Mouse (Mus musculus) heart, embryonic 13.5 days (tissue): ENCODE measurements around the gene Srgap2. TPM values are rescaled to one million over a fixed set of nuclear protein-coding genes. Genes with fewer than 3 reads are reported as not detected.
"Not testable (repeated sequence)": the region's sequence is repeated elsewhere in the genome, so short reads cannot be mapped to it uniquely, and the experiment has no call there.

Experiments used
- ATAC-seq: fragments of 200-750 bp; cut with Nextera tagmentation; 2 replicates; pipeline ENCODE4 v1.8.0; 2017; ENCODE audit warnings: moderate TSS enrichment; ENCODE audit not compliant: insufficient number of reproducible peaks, low FRiP score, low TSS enrichment; ENCODE audit errors: extremely low read depth
- H3K27ac ChIP-seq: fragments of 300-500 bp; sonication (generic); replicated peaks from 2 replicates; pipeline ENCODE4 v1.5.1; 2015; ENCODE audit warnings: moderate library complexity, mild to moderate bottlenecking, inconsistent platforms
- H3K27me3 ChIP-seq: fragments of 300-500 bp; sonication (generic); replicated peaks from 2 replicates; pipeline ENCODE4 v1.6.1; 2015; ENCODE audit warnings: mild to moderate bottlenecking, inconsistent platforms
- H3K36me3 ChIP-seq: fragments of 300-500 bp; sonication (generic); 2 replicates; pipeline ENCODE4 v1.6.1; 2015; ENCODE audit warnings: mild to moderate bottlenecking, inconsistent platforms
- H3K4me1 ChIP-seq: fragments of 300-500 bp; sonication (generic); 2 replicates; pipeline ENCODE4 v1.6.1; 2015; ENCODE audit warnings: inconsistent platforms
- H3K4me2 ChIP-seq: fragments of 300-500 bp; sonication (generic); 2 replicates; pipeline ENCODE4 v1.6.1; 2015; ENCODE audit warnings: inconsistent platforms, mild to moderate bottlenecking, moderate library complexity
- H3K4me3 ChIP-seq: fragments of 300-500 bp; sonication (generic); 2 replicates; pipeline ENCODE4 v1.5.1; 2015; ENCODE audit warnings: moderate library complexity, mild to moderate bottlenecking, inconsistent platforms
- H3K9ac ChIP-seq: fragments of 300-500 bp; sonication (generic); 2 replicates; pipeline ENCODE4 v1.6.1; 2015; ENCODE audit warnings: inconsistent platforms, mild to moderate bottlenecking, moderate library complexity
- H3K9me3 ChIP-seq: fragments of 300-500 bp; sonication (generic); 2 replicates; pipeline ENCODE4 v1.6.1; 2016; ENCODE audit warnings: inconsistent platforms
- WGBS: fragments of 180-500 bp; shearing (Covaris S2); methylation state at CpG from one replicate; pipeline ENCODE4 v1.1.7; 2015; ENCODE audit warnings: mixed read lengths; 5-methylcytosine and 5-hydroxymethylcytosine counted together
- polyA plus RNA-seq: library from polyadenylated mRNA; unstranded; fragments of >200 nt; fragmentation: Nextera tagmentation; extraction: Ambion mirVana; gene quantifications from 2 replicates; pipeline ENCODE4 v1.2.1, GENCODE M21; 2015

The Srgap2 gene
- polyA plus RNA-seq, 1 experiment from 2014 or later: 13.2 TPM

DNA sequence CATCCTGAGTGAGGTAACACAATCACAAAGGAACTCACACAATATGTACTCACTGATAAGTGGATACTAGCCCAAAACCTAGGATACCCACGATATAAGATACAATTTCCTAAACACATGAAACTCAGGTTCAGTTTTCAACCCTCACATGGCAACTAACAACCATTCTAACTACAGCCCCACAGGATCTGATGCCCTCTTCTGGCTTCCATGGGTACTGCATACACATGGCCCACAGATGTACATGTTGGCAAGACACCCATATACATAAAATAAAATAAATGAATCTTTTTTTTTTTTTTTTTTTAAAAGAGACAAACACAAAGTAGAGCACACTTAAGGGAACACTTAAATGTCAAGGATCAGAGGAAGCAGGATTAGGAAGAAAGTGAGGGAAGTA is 198.1 kb downstream of the Srgap2 start:
- H3K9me3 ChIP-seq, H3K27ac ChIP-seq, H3K9ac ChIP-seq, ATAC-seq, H3K27me3 ChIP-seq, H3K4me1 ChIP-seq, H3K4me2 ChIP-seq, H3K4me3 ChIP-seq: not testable (repeated sequence)
- WGBS: 100% methylated on average over 1 of the region's 1 CpGs
- H3K36me3 ChIP-seq: peaks cover 81% of the 10 kb centered on the region

DNA sequence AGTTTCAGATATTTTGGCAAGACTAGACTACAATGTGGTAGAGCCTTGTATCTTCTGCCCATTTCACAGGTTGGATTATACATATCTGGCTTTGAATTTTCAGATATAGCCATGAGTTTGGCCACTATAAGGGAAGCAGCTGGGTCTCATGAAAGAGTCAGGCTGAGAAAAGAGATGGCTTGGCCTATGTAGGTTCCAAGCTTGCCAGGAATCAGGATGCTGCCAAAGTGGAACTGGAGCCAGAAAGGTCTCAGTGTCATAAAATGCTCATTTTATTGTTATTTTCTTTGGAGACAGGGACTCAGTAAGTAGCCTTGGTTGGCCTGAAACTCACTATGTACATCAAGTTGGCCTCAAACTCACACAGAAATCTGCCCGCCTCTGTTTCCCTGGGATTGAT is 200.0 kb downstream of the Srgap2 start:
- ATAC-seq: no peak
- WGBS: 91% methylated on average over 1 of the region's 1 CpGs
- Histone ChIP-seq H3K4me2 (no peak overlapping the region), H3K4me1 (no peaks in the 10 kb centered on the region), H3K27me3 (no peaks in the 10 kb centered on the region), H3K9me3 (no peaks in the 10 kb centered on the region), H3K36me3 (peaks cover 71% of the 10 kb centered on the region), H3K4me3 (no peak overlapping the region), H3K9ac (no peak overlapping the region), H3K27ac (no peak overlapping the region)

DNA sequence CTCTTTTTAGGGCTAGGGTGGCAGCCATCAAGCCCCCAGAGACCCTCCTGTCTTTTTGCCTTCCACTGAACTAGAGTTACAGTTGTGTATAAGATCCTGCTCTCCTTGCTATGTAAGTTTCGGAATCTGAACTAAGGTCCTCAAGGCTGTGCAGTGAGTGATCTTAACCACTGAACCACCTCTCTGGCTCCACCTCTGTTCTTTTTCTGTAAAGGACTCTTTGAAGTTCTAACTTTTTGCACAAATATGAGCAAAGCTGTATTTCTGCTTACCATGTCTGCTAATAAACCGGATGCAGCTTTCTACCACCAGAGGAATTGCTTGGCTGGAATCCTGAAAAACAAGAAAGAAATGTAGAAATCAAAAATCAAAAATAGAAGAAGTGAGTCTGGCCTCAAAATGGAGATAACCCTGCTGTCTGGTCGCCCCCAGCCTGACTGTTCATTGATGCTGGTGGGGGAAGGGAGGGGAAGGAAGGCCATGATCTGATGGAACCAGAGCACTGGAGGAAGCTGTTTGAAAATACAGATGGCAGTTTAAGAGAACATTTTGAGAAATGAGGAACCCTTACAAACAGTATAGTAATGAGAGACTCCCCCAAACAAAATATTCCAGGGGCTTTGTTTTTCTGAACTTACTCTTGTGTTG is 202.2 kb downstream of the Srgap2 start:
- no peaks in the 10 kb centered on the region for H3K27me3 ChIP-seq

DNA sequence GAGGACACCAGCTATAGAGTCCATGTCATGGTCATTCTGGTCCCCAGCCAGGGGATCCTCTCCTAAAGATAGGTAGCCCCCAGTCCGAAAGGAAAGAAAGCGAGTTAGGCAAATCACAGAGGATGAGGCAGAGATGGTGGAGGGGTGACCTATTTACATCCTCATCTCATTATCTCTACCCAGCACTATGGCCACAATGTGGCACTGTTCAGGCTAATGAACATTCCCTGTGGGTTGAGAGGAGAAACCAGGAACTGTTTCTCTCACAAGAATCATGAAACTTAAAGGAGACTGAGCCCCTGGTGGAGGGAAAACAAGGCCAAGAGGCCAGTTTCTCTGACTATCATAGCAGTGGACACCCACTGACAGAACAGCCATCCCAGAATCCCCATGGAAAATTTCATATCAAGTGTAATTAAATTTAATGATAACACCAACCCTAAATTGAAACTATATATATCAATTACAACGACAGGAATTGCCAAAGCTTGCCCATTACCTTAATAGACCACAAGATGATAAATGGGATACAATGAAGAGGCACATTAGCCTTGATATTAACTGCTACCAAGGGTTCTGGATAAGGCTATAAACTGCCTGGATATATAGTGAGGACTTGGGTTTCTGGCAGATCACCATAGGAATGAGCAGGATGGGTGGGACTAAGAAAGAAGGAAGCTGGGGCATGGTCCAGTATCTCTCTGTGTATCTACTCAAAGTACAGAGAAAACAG is 207.4 kb downstream of the Srgap2 start:
- Histone ChIP-seq H3K36me3 (peaks cover 76% of the 10 kb centered on the region), H3K4me2 (no peak overlapping the region), H3K9ac (no peak overlapping the region), H3K9me3 (no peaks in the 10 kb centered on the region), H3K4me3 (no peak overlapping the region), H3K27ac (no peak overlapping the region), H3K27me3 (no peaks in the 10 kb centered on the region), H3K4me1 (peaks cover 11% of the 10 kb centered on the region)
- WGBS: 82% methylated on average over 3 of the region's 3 CpGs
- no peak for ATAC-seq

More for the DNA sequence above, 202.2 kb downstream of the Srgap2 start:
- Histone ChIP-seq H3K9me3 (no peaks in the 10 kb centered on the region), H3K4me2 (no peak overlapping the region), H3K9ac (no peak overlapping the region), H3K27ac (no peak overlapping the region), H3K36me3 (peaks cover 72% of the 10 kb centered on the region), H3K4me3 (no peak overlapping the region), H3K4me1 (no peaks in the 10 kb centered on the region)
- ATAC-seq: no peak
- WGBS: 79% methylated on average over 3 of the region's 3 CpGs

DNA sequence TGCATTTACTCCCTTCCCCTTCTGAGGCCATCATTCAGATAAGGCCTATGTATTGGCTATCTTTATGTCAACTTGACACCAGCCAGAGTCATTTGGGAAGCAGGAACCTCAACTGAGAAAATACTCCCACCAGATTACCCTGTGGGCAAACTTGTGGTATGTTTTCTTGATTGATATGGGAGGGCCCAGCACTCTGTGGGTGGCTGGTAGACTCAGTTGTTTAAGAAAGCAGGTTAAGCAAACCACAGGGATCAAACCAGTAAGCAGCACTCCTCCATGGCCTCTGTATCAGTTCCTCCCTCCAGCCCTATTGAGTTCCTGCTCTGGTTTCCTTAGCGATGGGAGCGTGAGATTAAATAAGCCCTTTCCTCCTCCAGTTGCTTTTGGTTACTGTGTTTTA is 208.8 kb downstream of the Srgap2 start:
- Histone ChIP-seq H3K4me3 (no peak overlapping the region), H3K9me3 (no peaks in the 10 kb centered on the region), H3K4me1 (peaks cover 11% of the 10 kb centered on the region), H3K4me2 (no peak overlapping the region), H3K9ac (no peak overlapping the region), H3K27me3 (no peaks in the 10 kb centered on the region), H3K36me3 (peaks cover 83% of the 10 kb centered on the region), H3K27ac (no peak overlapping the region)
- WGBS: 48% methylated on average over 2 of the region's 2 CpGs
- ATAC-seq: no peak

DNA sequence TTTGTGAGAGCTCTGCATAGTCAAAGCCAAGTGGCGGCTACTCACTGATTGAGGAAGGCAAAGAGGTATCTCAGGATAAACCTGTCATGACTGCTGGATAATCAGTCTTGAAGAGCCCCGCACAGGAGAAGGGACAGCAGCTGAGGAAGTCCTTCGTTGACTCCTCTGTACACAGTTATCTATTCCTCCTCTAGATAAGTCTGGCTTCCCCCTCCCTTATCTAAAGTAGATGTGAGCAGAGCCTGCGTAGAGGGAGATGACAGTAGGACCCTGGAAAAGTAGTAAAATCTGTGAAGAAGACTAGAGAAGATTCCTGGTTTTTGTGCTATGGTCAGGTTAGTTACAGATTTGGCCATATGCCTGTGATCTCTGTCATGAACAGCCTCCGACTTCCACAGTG is 209.5 kb downstream of the Srgap2 start:
- H3K9me3 ChIP-seq: no peaks in the 10 kb centered on the region
- H3K36me3 ChIP-seq: peaks cover 85% of the 10 kb centered on the region
- H3K4me1 ChIP-seq: peaks cover 11% of the 10 kb centered on the region
- no peak overlapping the region for H3K9ac ChIP-seq
- H3K4me3 ChIP-seq: no peak overlapping the region
- no peak overlapping the region for H3K27ac ChIP-seq
- no peak overlapping the region for H3K4me2 ChIP-seq
- WGBS: 38% methylated on average over 5 of the region's 5 CpGs
- H3K27me3 ChIP-seq: no peaks in the 10 kb centered on the region
- no peak for ATAC-seq

DNA sequence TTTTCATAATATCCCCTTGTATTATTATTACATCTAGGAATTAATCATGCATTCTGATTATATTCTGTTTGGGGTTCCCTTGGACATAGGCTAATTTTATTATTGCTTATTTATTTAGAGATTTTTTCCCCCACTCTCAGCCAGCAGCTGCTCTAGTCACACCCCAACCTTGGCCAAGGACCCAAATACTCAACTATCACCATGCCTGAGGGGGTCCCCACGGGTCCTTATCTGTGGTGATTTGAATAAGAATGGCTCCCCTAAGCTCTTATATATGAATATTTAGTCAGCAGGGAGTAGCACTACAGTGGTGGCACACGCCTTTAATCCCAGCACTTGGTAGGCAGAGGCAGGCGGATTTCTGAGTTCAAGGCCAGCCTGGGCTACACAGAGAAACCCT is 215.9 kb downstream of the Srgap2 start:
- Histone ChIP-seq H3K27ac (no peak overlapping the region), H3K4me1 (no peaks in the 10 kb centered on the region), H3K4me3 (no peak overlapping the region), H3K9me3 (no peaks in the 10 kb centered on the region), H3K27me3 (no peaks in the 10 kb centered on the region), H3K9ac (no peak overlapping the region), H3K4me2 (no peak overlapping the region), H3K36me3 (peaks cover 70% of the 10 kb centered on the region)
- ATAC-seq: no peak
- WGBS: 78% methylated on average over 3 of the region's 3 CpGs

DNA sequence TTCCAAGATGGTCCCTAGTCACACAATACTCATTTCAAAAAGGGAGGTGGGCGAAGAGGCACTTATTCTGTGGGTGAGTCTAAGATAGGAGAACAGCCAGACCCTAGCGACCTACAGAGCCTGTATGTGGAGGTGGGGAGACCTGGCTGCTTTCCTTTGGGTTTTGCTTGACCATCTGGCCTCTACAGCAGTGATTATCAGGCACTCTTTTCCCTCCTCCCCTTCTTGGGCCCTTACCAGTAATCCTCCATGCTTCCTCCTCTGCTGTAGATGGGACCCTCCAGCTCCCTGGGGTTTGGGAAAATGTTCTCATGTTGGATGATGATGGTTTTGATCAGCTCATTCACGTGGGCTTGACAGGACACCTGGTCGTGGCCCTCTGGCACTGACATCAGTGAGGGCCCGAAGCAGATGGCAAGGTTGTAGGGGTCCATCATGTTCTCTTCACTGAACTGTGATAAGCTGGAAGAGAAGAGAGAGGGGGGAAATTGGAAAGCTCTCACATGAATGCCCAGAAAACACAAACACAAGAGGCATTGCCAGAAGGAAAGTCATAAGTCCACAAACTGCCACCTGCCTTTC is 216.8 kb downstream of the Srgap2 start:
- no peak for ATAC-seq
- no peak overlapping the region for H3K4me3 ChIP-seq
- no peak overlapping the region for H3K4me2 ChIP-seq
- H3K27ac ChIP-seq: no peak overlapping the region
- H3K36me3 ChIP-seq: peaks cover 61% of the 10 kb centered on the region
- no peaks in the 10 kb centered on the region for H3K27me3 ChIP-seq
- no peaks in the 10 kb centered on the region for H3K4me1 ChIP-seq
- H3K9me3 ChIP-seq: no peaks in the 10 kb centered on the region
- no peak overlapping the region for H3K9ac ChIP-seq
- 88% methylated on average over 5 of the region's 5 CpGs for WGBS

DNA sequence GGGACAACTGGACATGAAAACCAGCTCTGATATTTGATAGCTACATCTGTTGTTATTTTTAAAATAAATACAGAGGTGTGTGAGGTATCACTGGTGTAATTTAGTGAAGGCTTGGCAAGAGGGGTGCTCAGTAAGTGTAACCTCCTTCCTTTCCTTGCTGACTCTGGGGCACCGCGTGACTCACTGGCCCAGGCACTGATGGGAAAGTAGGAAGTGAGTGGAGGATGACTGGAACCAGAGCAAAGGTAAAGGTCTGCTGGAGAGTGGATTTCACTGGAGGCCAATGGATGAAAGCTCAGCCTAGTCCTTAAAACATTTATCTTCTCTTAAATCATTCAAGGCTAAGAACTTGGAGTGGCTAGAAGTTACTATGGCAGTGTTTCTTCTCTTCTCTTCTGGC is 226.4 kb downstream of the Srgap2 start:
- no peak overlapping the region for H3K9ac ChIP-seq
- peaks cover 56% of the 10 kb centered on the region for H3K36me3 ChIP-seq
- no peaks in the 10 kb centered on the region for H3K27me3 ChIP-seq
- 100% methylated on average over 2 of the region's 2 CpGs for WGBS
- H3K4me1 ChIP-seq: peaks cover 27% of the 10 kb centered on the region
- H3K4me3 ChIP-seq: no peak overlapping the region
- ATAC-seq: no peak
- no peak overlapping the region for H3K4me2 ChIP-seq
- H3K27ac ChIP-seq: no peak overlapping the region
- no peaks in the 10 kb centered on the region for H3K9me3 ChIP-seq

DNA sequence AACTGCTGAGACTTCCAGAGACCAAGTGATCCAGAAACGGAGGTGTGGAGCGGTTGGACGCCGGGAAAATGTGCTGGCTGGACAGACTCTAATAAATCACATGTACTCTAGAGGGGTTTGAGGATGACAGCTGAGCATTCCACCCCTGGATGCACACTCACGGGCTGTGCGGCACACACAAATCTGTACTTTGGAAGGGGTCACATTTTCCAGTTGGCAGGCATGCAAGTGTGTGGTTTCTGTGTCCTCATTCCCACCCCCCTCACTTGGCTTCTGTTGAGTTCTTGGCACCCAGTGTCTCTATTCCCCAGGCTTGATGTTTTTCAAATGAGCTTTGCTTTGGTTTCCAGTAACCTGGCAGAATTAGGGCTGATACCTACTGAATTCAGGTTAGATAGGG is 227.4 kb downstream of the Srgap2 start:
- no peak overlapping the region for H3K4me3 ChIP-seq
- peaks cover 58% of the 10 kb centered on the region for H3K36me3 ChIP-seq
- 74% methylated on average over 6 of the region's 6 CpGs for whole genome bisulfite sequencing
- H3K27me3 ChIP-seq: no peaks in the 10 kb centered on the region
- H3K9me3 ChIP-seq: no peaks in the 10 kb centered on the region
- H3K4me2 ChIP-seq: no peak overlapping the region
- H3K9ac ChIP-seq: no peak overlapping the region
- peaks cover 37% of the 10 kb centered on the region for H3K4me1 ChIP-seq
- H3K27ac ChIP-seq: no peak overlapping the region
- no peak for ATAC-seq

DNA sequence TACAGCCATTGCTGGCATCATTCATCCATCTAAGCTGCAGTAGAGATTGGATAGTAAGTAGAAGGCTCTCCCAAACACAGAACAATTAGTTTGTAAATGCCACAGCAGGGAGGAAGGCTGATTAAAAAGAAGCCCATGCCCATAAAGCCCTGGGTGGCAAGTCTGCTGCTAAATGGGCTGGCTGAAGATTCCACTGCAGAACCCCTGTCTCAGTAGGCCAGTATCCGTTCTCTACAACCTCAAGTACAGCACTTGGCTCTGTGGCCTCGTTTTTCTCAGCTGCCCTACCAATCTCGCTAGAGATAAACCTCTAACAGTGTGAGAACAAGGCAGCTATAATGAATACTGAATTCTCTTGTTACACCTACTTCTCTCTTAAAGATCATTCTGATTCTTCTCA is 227.9 kb downstream of the Srgap2 start:
- H3K4me2 ChIP-seq: no peak overlapping the region
- WGBS: 50% methylated on average over 3 of the region's 3 CpGs
- ATAC-seq: no peak
- no peaks in the 10 kb centered on the region for H3K9me3 ChIP-seq
- H3K9ac ChIP-seq: no peak overlapping the region
- H3K27ac ChIP-seq: no peak overlapping the region
- H3K36me3 ChIP-seq: peaks cover 62% of the 10 kb centered on the region
- H3K4me3 ChIP-seq: no peak overlapping the region
- H3K4me1 ChIP-seq: peaks cover 42% of the 10 kb centered on the region
- H3K27me3 ChIP-seq: no peaks in the 10 kb centered on the region

DNA sequence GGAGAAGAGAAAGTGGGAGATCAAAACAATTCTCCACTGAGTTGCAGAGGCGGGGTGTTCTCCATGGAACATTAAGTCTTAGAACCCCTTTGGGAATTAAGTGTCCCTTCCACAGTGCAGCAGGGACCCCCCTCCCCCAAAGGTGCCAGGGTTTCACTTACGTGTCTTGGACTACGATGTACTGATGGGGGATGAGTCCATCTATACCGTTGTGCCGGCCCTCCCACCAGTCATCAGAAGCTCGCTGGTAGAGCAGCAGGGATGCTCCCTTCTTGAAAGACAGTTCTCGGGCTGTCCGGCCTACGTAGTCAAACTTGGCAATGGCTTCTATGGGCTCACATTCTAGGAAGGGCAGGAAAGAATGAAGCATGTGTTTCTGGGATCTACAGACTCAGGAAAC is 229.0 kb downstream of the Srgap2 start:
- Histone ChIP-seq H3K4me3 (no peak overlapping the region), H3K9me3 (no peaks in the 10 kb centered on the region), H3K27me3 (no peaks in the 10 kb centered on the region), H3K36me3 (peaks cover 72% of the 10 kb centered on the region), H3K4me1 (peaks cover 47% of the 10 kb centered on the region), H3K27ac (no peak overlapping the region), H3K4me2 (no peak overlapping the region), H3K9ac (no peak overlapping the region)
- WGBS: 90% methylated on average over 9 of the region's 9 CpGs
- ATAC-seq: no peak
